Mouse (Mus musculus): Measurements from ENCODE around the gene Cfap99. TPM values are rescaled to one million over a fixed set of nuclear protein-coding genes. Genes with fewer than 3 reads are reported as not detected.

The Cfap99 gene
- polyA plus RNA-seq, 1 experiment: 0.42 TPM

DNA sequence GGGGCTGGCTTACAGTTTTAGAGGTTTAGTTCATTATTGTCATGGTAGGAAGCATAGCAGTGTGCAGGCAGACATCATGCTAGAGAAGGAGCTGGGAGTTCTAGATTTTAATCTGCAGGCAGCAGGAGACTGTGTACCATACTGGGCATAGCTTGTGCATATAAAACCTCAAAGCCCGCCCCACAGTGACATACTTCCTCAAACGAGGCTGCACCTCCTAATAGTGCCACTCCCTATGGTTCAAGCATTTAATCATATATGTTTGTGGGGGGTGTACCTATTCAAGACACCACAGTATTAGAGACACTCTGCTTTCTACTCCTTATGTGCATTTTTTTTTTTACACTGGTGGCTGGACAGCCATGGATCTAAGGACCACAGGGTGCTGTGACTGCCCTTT, 41.7 kb downstream of the Cfap99 start:
- no peak for DNase-seq (ENCODE audit: low read depth)

- DNase-seq (ENCODE audit: low read depth): no peak
These were observed 45.7 kb downstream of the Cfap99 start for GRCm38 (mm10) chr5:34334081-34334480.

DNA sequence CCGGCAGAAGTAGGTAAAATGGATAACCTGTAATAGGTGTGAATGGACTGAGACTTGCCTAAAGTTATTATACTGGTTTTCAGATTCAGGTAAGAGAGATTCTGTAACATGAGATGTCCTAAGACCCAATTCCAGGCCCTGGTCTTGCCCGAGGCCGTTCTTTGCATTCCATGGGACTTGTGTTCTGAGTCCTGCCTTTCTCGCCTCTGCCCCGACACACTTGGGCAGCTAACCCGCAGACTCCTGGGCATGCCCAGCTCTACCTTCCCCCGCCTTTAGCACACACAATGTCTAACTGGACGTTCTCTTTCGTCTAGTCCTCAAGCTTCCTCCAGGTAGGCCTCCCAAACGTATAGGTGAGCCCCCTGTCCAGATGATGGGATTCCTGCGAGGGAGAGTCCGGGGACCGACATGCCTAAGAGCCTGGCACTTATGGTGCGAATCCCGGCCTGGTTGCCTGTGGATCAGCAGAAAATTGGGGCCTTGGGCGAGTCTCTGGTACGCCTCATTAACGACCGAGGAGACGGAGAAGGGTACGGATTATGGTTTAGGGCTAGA, 47.2 kb downstream of the Cfap99 start:
- peak; percentile 67 for DNase-seq (ENCODE audit: low read depth)

DNA sequence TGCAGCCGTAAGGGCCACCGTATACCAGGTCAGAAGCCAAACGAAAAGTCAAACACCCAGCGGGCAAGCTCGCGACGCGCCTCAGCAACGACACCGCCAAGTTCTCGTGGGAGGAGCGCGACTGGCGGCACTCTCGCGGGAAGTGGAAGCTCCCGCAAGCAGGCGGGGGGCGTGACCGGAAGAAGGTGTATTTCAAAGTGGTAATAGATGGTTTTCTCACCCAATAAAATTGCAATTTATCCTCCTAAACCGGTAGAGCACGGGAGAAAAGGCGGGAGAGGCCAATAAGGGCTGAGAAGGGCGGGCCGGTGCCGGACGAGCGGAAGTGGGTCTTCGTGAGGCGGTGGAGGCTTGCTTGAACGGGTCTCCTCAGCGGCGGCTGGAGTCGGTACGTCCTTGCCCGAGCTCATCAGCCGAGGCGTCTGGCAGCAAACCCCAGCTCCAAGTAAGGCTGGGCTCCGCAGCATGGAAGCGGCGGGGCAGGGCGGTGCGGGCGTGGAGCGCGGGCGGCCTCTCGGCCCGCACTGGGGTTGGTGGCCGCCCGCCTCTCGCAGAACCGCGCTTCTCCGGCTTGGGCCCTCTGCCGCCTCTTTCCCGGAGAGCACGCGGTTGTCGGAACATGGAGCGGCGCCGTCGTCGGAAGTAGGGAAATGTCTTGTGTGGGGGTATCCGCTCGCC, 47.8 kb downstream of the Cfap99 start, which contains the start of gene Rnf4:
Gene Rnf4 (plus strand): TSS at position 193 of the 678 bp plus-strand sequence.
- DNase-seq (ENCODE audit: low read depth): peak; percentile 84

DNA sequence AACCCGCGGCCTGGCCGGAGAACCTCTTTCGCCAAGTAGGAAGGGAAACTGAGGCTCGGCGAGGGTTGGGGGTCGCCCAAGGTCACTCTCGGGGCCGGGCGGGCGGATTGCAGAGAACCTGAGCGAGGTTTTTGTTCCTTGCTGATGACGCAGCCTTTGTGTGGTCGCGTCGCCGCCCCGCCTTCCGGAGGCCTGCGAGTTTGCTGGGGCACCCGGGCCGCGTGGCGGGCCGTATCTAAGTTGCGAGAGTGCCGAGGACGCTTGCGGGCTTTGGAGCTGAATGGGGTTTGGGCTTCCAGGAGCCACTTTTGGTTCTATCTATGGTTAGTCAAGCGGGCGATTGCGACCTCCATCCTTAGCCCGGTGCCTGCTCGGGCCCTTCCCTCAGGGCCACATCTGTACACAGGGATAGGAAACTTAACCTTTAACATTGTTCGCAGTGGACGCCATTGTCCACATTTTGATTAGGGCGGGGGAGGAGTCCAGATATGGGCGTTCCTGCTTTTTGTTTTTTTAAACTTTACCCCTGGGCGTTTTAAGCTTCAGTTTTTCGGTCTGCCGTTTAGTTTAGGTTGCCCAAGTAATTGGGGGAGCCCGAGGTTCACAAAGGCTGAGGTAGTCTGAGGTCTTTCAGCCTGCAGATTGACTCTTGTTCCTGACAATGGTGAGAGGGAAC, 48.5 kb downstream of the Cfap99 start:
- DNase-seq (ENCODE audit: low read depth): no peak

DNA sequence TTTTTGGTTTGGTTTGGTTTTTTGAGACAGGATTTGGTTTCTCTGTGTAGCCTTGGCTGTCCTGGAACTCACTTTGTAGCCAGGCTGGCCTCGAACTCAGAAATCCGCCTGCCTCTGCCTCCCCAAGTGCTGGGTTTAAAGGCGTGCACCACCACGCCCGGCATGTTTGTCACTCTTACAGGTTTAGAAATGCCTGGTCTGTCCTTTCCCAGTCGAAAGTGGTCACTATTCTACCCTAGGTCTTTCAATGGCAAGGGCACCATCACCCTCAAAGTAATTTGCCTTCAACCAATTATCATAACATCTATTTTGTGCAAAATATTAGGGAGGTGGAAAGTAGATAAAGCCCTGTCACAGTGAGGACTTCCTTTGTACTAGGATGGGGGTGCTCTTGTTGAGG, 51.8 kb downstream of the Cfap99 start:
- DNase-seq (ENCODE audit: low read depth): no peak

DNA sequence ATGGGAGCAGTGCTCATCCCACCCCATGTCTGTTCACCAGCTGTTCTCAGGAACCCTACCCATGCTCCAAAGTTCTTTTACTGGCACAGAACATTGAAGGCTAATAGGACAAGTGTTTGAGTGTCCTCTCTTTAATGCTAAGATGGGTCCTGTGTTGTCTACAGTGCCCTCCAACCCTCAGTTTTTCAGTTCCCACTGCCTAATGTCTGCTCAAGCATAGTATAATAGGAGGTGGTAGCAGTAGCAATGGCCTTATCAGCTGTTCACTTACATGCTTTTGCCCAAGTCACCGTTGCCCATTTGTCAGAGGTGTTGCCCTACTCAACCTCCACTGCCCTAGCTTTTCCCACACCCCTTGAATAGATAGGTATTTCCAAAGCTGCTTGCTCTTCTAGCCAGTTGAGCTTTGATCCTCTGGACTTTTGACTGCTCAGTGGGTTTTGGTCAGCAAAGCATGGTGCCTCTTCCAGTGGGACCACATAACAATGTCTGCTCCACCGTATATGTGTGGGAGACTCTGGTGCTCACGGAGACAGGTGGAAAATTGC, 63.8 kb downstream of the Cfap99 start:
- DNase-seq (ENCODE audit: low read depth): no peak

- no peak for DNase-seq (ENCODE audit: low read depth)
These were observed 71.9 kb downstream of the Cfap99 start for GRCm38 (mm10) chr5:34360261-34360660.

- DNase-seq (ENCODE audit: low read depth): no peak
These were observed 74.7 kb downstream of the Cfap99 start for GRCm38 (mm10) chr5:34363115-34363514.

GRCm38 (mm10) chr5:34368551-34369290, 80.3 kb downstream of the Cfap99 start:
- DNase-seq (ENCODE audit: low read depth): no peak

DNA sequence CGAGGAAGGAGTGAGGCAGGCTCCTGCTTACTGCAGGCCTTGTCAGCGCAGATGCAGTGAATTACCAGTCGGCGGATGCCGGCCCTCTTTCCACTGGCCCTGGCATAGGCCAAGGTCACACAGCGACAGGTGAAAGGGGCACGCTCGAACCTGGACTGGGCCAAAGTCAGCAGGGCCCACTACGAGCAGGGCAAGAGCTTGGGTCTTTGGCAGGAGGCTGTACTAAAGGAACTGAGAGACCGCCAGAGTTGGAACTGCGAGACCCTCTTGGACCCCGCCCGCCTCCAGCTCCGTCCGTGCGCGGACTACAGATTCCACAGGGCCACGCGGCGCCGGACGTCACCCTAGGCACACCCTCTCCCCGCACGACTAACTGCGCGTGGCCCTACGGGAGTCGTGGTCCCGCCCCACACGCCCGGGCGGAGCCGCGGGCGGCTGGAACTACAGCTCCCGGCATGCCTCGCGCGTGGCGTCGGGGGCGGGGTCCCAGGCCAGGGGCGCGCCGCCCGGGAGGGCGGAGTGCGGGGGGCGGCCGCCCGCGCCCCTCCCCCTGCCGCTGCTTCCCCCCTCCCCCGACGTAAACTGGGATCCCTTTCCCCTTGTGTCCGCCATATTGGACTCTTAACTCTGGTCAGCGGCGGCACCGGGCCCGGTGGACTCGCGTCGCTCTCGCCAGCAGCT, 81.1 kb downstream of the Cfap99 start, which contains the start of gene Fam193a:
Gene Fam193a (plus strand): TSS at position 593 of the 681 bp plus-strand sequence.
- peak; percentile 47 for DNase-seq (ENCODE audit: low read depth)

GRCm38 (mm10) chr5:34370022-34370823, 81.8 kb downstream of the Cfap99 start:
- DNase-seq (ENCODE audit: low read depth): no peak

DNA sequence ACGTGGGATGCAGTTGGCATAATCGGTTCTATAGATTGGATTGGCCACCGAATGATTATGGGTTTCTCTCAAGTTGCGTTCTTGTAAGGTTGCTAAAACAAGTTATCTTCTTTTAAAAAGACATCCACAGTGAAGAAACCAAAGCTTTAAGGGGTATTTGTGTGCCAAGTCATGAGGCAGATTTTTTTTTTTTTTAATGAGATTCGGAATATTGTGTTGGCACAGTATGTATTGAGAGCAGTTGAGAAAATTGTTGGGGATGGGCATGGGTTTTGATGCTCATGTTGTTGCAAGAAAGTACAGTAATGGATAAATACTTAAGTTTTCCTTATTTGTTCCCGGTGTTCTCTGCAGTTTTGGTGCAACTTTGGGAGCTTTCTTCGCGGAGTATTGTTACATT, 82.4 kb downstream of the Cfap99 start:
- no peak for DNase-seq (ENCODE audit: low read depth)

GRCm38 (mm10) chr5:34372141-34372540, 83.7 kb downstream of the Cfap99 start:
- no peak for DNase-seq (ENCODE audit: low read depth)

DNA sequence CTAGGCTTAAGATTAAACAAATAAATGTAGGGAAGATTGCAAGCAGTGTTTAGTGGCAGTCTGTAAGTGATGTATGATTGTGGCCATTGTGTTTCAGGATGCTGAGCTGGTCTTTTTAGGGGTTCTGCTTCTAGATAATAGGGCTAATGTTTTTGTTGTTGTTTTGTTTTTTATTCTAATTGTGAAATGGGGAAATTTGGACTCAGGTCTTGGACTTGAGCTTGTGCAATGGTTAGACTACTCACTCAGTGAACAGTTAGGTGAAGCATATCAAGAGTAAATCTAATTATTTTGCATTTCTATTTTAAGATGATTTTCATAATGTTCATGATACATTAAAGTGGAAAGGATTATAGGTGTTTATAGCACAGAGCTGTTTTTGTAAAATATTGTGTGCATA, 84.1 kb downstream of the Cfap99 start:
- no peak for DNase-seq (ENCODE audit: low read depth)

Other genes with a start within 250 kb of the Cfap99 start
- 6.0 and 20.3 TPM in 2 replicates for gene Poln, start 119.2 kb upstream of the Cfap99 start, polyA plus RNA-seq (2012; rRNA removed)
- gene Haus3, start 119.1 kb upstream of the Cfap99 start, polyA plus RNA-seq (2012; rRNA removed): 1.1 and 1.5 TPM in 2 replicates
- gene Mxd4, start 100.9 kb upstream of the Cfap99 start, polyA plus RNA-seq (2012; rRNA removed): 203 and 236 TPM in 2 replicates
- 1.3 and 5.1 TPM in 2 replicates for gene Zfyve28, start 151 bp upstream of the Cfap99 start, polyA plus RNA-seq (2012; rRNA removed)
- gene Rnf4, start 47.7 kb downstream of the Cfap99 start, polyA plus RNA-seq (2012; rRNA removed): 87.8 and 111 TPM in 2 replicates
- gene Fam193a, start 81.3 kb downstream of the Cfap99 start, polyA plus RNA-seq (2012; rRNA removed): 33.9 and 44.8 TPM in 2 replicates
- gene Tnip2, start 225.4 kb downstream of the Cfap99 start, polyA plus RNA-seq (2012; rRNA removed): 20.1 and 20.9 TPM in 2 replicates
- 16.2 and 16.6 TPM in 2 replicates for gene Sh3bp2, start 237.2 kb downstream of the Cfap99 start, polyA plus RNA-seq (2012; rRNA removed)

Measured in gonadal fat pad, adult 2 months (tissue).